Mouse (Mus musculus): ENCODE results near the gene Syn3. TPM values are rescaled to one million over a fixed set of nuclear protein-coding genes. Genes with fewer than 3 reads are reported as not detected.

Syn3 gene
- polyA plus RNA-seq, 1 experiment from 2014 or later: 4.9 TPM

- no peak overlapping the region for H3K4me3 ChIP-seq
- no peak overlapping the region for H3K4me2 ChIP-seq
- 85% methylated on average over 7 of the region's 7 CpGs for WGBS
- no peaks in the 10 kb centered on the region for H3K27me3 ChIP-seq
- ATAC-seq (ENCODE audit: insufficient number of reproducible peaks, insufficient read depth, low FRiP score, low TSS enrichment, low read depth): no peak
- no peak overlapping the region for H3K27ac ChIP-seq
- H3K9me3 ChIP-seq: no peaks in the 10 kb centered on the region
- no peaks in the 10 kb centered on the region for H3K36me3 ChIP-seq
- peaks cover 15% of the 10 kb centered on the region for H3K4me1 ChIP-seq
- no peak overlapping the region for H3K9ac ChIP-seq
Measured at GRCm38 (mm10) chr10:86358307-86358975, 140.3 kb downstream of the Syn3 start.

GRCm38 (mm10) chr10:86356819-86357563 is 141.7 kb downstream of the Syn3 start:
- Histone ChIP-seq H3K9me3 (no peaks in the 10 kb centered on the region), H3K9ac (no peak overlapping the region), H3K36me3 (no peaks in the 10 kb centered on the region), H3K4me3 (no peak overlapping the region), H3K4me2 (no peak overlapping the region), H3K4me1 (peaks cover 12% of the 10 kb centered on the region), H3K27me3 (no peaks in the 10 kb centered on the region), H3K27ac (no peak overlapping the region)
- no peak for ATAC-seq (ENCODE audit: insufficient number of reproducible peaks, insufficient read depth, low FRiP score, low TSS enrichment, low read depth)
- WGBS: 56% methylated on average over 5 of the region's 5 CpGs

- Histone ChIP-seq H3K4me3 (no peak overlapping the region), H3K9ac (no peak overlapping the region), H3K36me3 (peaks cover 9% of the 10 kb centered on the region; the same call in 1 of the 2 replicates), H3K4me1 (no peaks in the 10 kb centered on the region), H3K27me3 (no peaks in the 10 kb centered on the region), H3K4me2 (no peak overlapping the region), H3K9me3 (no peaks in the 10 kb centered on the region), H3K27ac (no peak overlapping the region)
- no peak for ATAC-seq (ENCODE audit: insufficient number of reproducible peaks, insufficient read depth, low FRiP score, low TSS enrichment, low read depth)
- WGBS: 91% methylated on average over 3 of the region's 3 CpGs
Measured at GRCm38 (mm10) chr10:86352521-86352920, 146.2 kb downstream of the Syn3 start.

GRCm38 (mm10) chr10:86351287-86351686 is 147.4 kb downstream of the Syn3 start:
- no peaks in the 10 kb centered on the region for H3K9me3 ChIP-seq
- no peak for ATAC-seq (ENCODE audit: insufficient number of reproducible peaks, insufficient read depth, low FRiP score, low TSS enrichment, low read depth)
- WGBS: 84% methylated on average over 2 of the region's 2 CpGs
- H3K4me2 ChIP-seq: no peak overlapping the region
- H3K4me3 ChIP-seq: no peak overlapping the region
- H3K27me3 ChIP-seq: no peaks in the 10 kb centered on the region
- H3K9ac ChIP-seq: no peak overlapping the region
- no peak overlapping the region for H3K27ac ChIP-seq
- no peaks in the 10 kb centered on the region for H3K4me1 ChIP-seq
- peaks cover 17% of the 10 kb centered on the region for H3K36me3 ChIP-seq

- H3K9me3 ChIP-seq: no peaks in the 10 kb centered on the region
- H3K4me3 ChIP-seq: no peak overlapping the region
- H3K36me3 ChIP-seq: peaks cover 45% of the 10 kb centered on the region
- H3K4me2 ChIP-seq: no peak overlapping the region
- H3K27ac ChIP-seq: no peak overlapping the region
- no peak overlapping the region for H3K9ac ChIP-seq
- 56% methylated on average over 3 of the region's 3 CpGs for WGBS
- peaks cover 11% of the 10 kb centered on the region; the same call in 1 of the 2 replicates for H3K4me1 ChIP-seq
- H3K27me3 ChIP-seq: no peaks in the 10 kb centered on the region
- ATAC-seq (ENCODE audit: insufficient number of reproducible peaks, insufficient read depth, low FRiP score, low TSS enrichment, low read depth): 0 out of 2 replicates have a peak, but pooled peaks have one; percentile 40
Measured at GRCm38 (mm10) chr10:86346235-86346840, 152.4 kb downstream of the Syn3 start.

- Histone ChIP-seq H3K4me3 (no peak overlapping the region), H3K27me3 (no peaks in the 10 kb centered on the region), H3K27ac (no peak overlapping the region), H3K4me1 (peaks cover 11% of the 10 kb centered on the region; the same call in 1 of the 2 replicates), H3K9me3 (no peaks in the 10 kb centered on the region), H3K36me3 (peaks cover 45% of the 10 kb centered on the region), H3K9ac (no peak overlapping the region), H3K4me2 (no peak overlapping the region)
- WGBS: 87% methylated on average over 9 of the region's 9 CpGs
- no peak for ATAC-seq (ENCODE audit: insufficient number of reproducible peaks, insufficient read depth, low FRiP score, low TSS enrichment, low read depth)
Measured at GRCm38 (mm10) chr10:86345645-86346044, 153.1 kb downstream of the Syn3 start.

- Histone ChIP-seq H3K27ac (no peak overlapping the region; the same call in 1 of the 2 replicates), H3K4me2 (no peak overlapping the region), H3K9me3 (no peaks in the 10 kb centered on the region), H3K4me3 (no peak overlapping the region), H3K36me3 (peaks cover 45% of the 10 kb centered on the region), H3K9ac (no peak overlapping the region), H3K27me3 (no peaks in the 10 kb centered on the region), H3K4me1 (peaks cover 20% of the 10 kb centered on the region)
- ATAC-seq (ENCODE audit: insufficient number of reproducible peaks, insufficient read depth, low FRiP score, low TSS enrichment, low read depth): no peak
- 65% methylated on average over 6 of the region's 6 CpGs for WGBS
Measured at GRCm38 (mm10) chr10:86344654-86345053, 154.0 kb downstream of the Syn3 start.

GRCm38 (mm10) chr10:86343931-86344330 is 154.8 kb downstream of the Syn3 start:
- Histone ChIP-seq H3K4me3 (no peak overlapping the region), H3K36me3 (peaks cover 45% of the 10 kb centered on the region), H3K27me3 (no peaks in the 10 kb centered on the region), H3K9me3 (no peaks in the 10 kb centered on the region), H3K9ac (no peak overlapping the region), H3K4me1 (peaks cover 28% of the 10 kb centered on the region), H3K4me2 (no peak overlapping the region), H3K27ac (no peak overlapping the region)
- no peak for ATAC-seq (ENCODE audit: insufficient number of reproducible peaks, insufficient read depth, low FRiP score, low TSS enrichment, low read depth)
- 86% methylated on average over 7 of the region's 7 CpGs for WGBS

- H3K27me3 ChIP-seq: no peaks in the 10 kb centered on the region
- no peak overlapping the region for H3K4me2 ChIP-seq
- H3K9me3 ChIP-seq: no peaks in the 10 kb centered on the region
- H3K4me3 ChIP-seq: no peak overlapping the region
- WGBS: 89% methylated on average over 6 of the region's 6 CpGs
- peaks cover 40% of the 10 kb centered on the region for H3K36me3 ChIP-seq
- no peak overlapping the region for H3K9ac ChIP-seq
- ATAC-seq (ENCODE audit: insufficient number of reproducible peaks, insufficient read depth, low FRiP score, low TSS enrichment, low read depth): no peak
- peaks cover 33% of the 10 kb centered on the region for H3K4me1 ChIP-seq
- no peak overlapping the region for H3K27ac ChIP-seq
Measured at GRCm38 (mm10) chr10:86343362-86343761, 155.3 kb downstream of the Syn3 start.

GRCm38 (mm10) chr10:86342713-86343112 is 156.0 kb downstream of the Syn3 start:
- no peak overlapping the region for H3K27ac ChIP-seq
- H3K9ac ChIP-seq: no peak overlapping the region
- 78% methylated on average over 7 of the region's 7 CpGs for WGBS
- ATAC-seq (ENCODE audit: insufficient number of reproducible peaks, insufficient read depth, low FRiP score, low TSS enrichment, low read depth): no peak
- no peaks in the 10 kb centered on the region for H3K9me3 ChIP-seq
- no peaks in the 10 kb centered on the region for H3K27me3 ChIP-seq
- peaks cover 37% of the 10 kb centered on the region for H3K36me3 ChIP-seq
- H3K4me1 ChIP-seq: peaks cover 39% of the 10 kb centered on the region
- no peak overlapping the region for H3K4me3 ChIP-seq
- no peak overlapping the region for H3K4me2 ChIP-seq

- 78% methylated on average over 4 of the region's 4 CpGs for WGBS
- H3K4me1 ChIP-seq: peaks cover 45% of the 10 kb centered on the region
- no peaks in the 10 kb centered on the region for H3K9me3 ChIP-seq
- no peak for ATAC-seq (ENCODE audit: insufficient number of reproducible peaks, insufficient read depth, low FRiP score, low TSS enrichment, low read depth)
- H3K9ac ChIP-seq: no peak overlapping the region
- H3K4me3 ChIP-seq: no peak overlapping the region
- no peaks in the 10 kb centered on the region for H3K27me3 ChIP-seq
- no peak overlapping the region for H3K27ac ChIP-seq
- H3K4me2 ChIP-seq: no peak overlapping the region
- H3K36me3 ChIP-seq: peaks cover 34% of the 10 kb centered on the region
Measured at GRCm38 (mm10) chr10:86342151-86342550, 156.5 kb downstream of the Syn3 start.

Measured in embryonic facial prominence, embryonic 13.5 days (tissue).